Mouse (Mus musculus) MEL (cell line): ENCODE measurements around the gene Tbc1d30.

Experiments used
- CTCF ChIP-seq, 3 experiments: IDR thresholded peaks in 2 of 3; conservative IDR thresholded peaks in 1 of 3; 2 replicates each; pipeline ENCODE4 v1.5.1; 2011 to 2012; ENCODE audit warnings: low read length in 3 of 3, low read depth in 2 of 3, mild to moderate bottlenecking in 2 of 3, improper control_type of control experiment in 1 of 3, inconsistent platforms in 1 of 3, mixed read lengths in 1 of 3, moderate library complexity in 1 of 3; ENCODE audit not compliant: control insufficient read depth in 1 of 3, insufficient read depth in 1 of 3, poor library complexity in 1 of 3, severe bottlenecking in 1 of 3
- EP300 ChIP-seq, 2 experiments: IDR thresholded peaks; 2 replicates each; pipeline ENCODE4 v1.6.1; 2011; ENCODE audit warnings: improper control_type of control experiment in 2 of 2, low read length in 2 of 2, low read depth in 1 of 2, mild to moderate bottlenecking in 1 of 2
- ETS1 ChIP-seq: IDR thresholded peaks from 2 replicates; pipeline ENCODE4 v1.6.1; 2012; ENCODE audit warnings: low read depth, mild to moderate bottlenecking, inconsistent platforms, low read length, improper control_type of control experiment, moderate library complexity
- MYB ChIP-seq: IDR thresholded peaks from 2 replicates; pipeline ENCODE4 v1.6.1; 2011; ENCODE audit warnings: mild to moderate bottlenecking, low read depth, low read length, improper control_type of control experiment
- POLR2A ChIP-seq, 2 experiments: IDR thresholded peaks; 2 replicates each; pipeline ENCODE4 v1.6.1; 2011 to 2012; ENCODE audit warnings: low read length in 2 of 2, mild to moderate bottlenecking in 2 of 2, control low read depth in 1 of 2, improper control_type of control experiment in 1 of 2, low read depth in 1 of 2, moderate library complexity in 1 of 2; ENCODE audit not compliant: control insufficient read depth in 1 of 2, insufficient read depth in 1 of 2, poor library complexity in 1 of 2
- POLR2AphosphoS2 ChIP-seq: IDR thresholded peaks from 2 replicates; pipeline ENCODE4 v1.6.1; 2011; ENCODE audit warnings: low read length, improper control_type of control experiment
- SMC3 ChIP-seq: IDR thresholded peaks from 2 replicates; pipeline ENCODE4 v1.6.1; 2011; ENCODE audit warnings: low read depth, low read length, improper control_type of control experiment
- ZMIZ1 ChIP-seq: IDR thresholded peaks from 2 replicates; pipeline ENCODE4 v1.6.1; 2012; ENCODE audit warnings: low read depth, mild to moderate bottlenecking, inconsistent platforms, low read length, improper control_type of control experiment, moderate library complexity

DNA sequence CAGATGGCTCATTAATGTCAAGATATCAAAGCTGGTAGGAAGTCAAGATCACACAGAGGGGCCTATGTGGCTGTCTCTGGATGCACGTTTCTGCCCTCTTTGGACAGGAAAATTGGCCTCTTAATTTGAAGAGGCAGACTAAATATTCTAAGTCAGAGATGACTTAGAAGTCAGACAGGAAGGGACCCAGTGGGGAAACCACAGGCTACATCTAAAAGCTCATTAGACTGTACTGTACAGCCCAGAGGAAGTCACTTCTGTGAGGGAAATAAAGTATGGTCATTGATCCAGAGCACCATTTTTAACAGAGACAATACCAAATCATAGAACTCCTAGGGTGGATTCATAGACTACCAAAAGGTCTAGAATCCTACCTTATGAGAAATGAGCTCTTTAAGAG is 76.1 kb downstream of the Tbc1d30 start:
- no peak for TF ChIP-seq POLR2A (IDR thresholded peaks at IDR 0.05; ENCODE audit: control insufficient read depth in 1 of 2, insufficient read depth in 1 of 2, low read depth in 1 of 2, low read length in 2 of 2, poor library complexity in 1 of 2)
- no peak for TF ChIP-seq MYB
- no peak for TF ChIP-seq ETS1
- TF ChIP-seq CTCF (IDR thresholded peaks at IDR 0.05 in 2 of 3, conservative IDR thresholded peaks at IDR 0.05 in 1 of 3; ENCODE audit: control insufficient read depth in 1 of 3, insufficient read depth in 1 of 3, low read depth in 2 of 3, low read length in 3 of 3, poor library complexity in 1 of 3, severe bottlenecking in 1 of 3): no peak
- no peak for TF ChIP-seq ZMIZ1
- TF ChIP-seq EP300 (IDR thresholded peaks at IDR 0.05; ENCODE audit: low read depth in 1 of 2, low read length in 2 of 2): no peak
- TF ChIP-seq SMC3: no peak
- TF ChIP-seq POLR2AphosphoS2: no peak
